Mouse (Mus musculus): Measurements from ENCODE around the gene Sult4a1. TPM values are rescaled to one million over a fixed set of nuclear protein-coding genes. Genes with fewer than 3 reads are reported as not detected.

Sult4a1 gene
- 334 and 363 TPM in 2 replicates for polyA plus RNA-seq (2012; rRNA removed)

GRCm38 (mm10) chr15:84105105-84105923, at the start of gene Sult4a1:
Sult4a1 (minus strand) TSS chr15:84105754.
- under 1% methylated on average over 77 of the region's 77 CpGs for WGBS
- Histone ChIP-seq H3K27me3 (ENCODE audit: control insufficient read depth, insufficient read depth, low read length) (no peaks in the 10 kb centered on the region), H3K4me3 (replicated peaks; ENCODE audit: insufficient read depth, low read depth, low read length) (peak within 1 kb of the TSS; percentile 69), H3K27ac (ENCODE audit: insufficient read depth, low read length) (peak within 1 kb of the TSS; percentile 72), H3K4me1 (ENCODE audit: control insufficient read depth, insufficient read depth, low read length) (peaks cover 30% of the 10 kb centered on the region)
- no peak for TF ChIP-seq CTCF (IDR thresholded peaks at IDR 0.05; ENCODE audit: borderline replicate concordance, insufficient read depth, low read depth, low read length)
- peak; percentile 93 for TF ChIP-seq POLR2A (IDR thresholded peaks at IDR 0.05; ENCODE audit: borderline replicate concordance, insufficient read depth, low read length)
- DNase-seq: peak; percentile 83 to 84

DNA sequence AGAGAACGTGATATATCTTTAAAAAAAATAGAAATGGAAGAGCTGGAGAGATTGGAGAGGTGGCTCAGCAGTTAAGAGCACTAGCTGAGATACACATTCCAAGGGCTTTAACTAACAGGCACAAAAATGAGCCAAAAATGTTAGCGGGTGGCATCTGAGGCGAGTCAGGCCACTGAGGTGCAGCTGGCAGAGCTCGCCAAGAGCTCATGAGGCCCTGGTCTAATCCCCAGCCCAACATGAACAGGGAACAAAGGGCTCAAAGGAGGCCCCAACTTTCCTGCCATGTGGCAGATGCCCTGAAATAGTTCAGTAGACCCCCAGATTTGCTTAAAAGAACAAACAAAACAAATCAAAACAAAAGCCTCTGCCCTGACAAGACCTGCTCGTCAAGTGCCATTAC, 35.4 kb upstream of the Sult4a1 start:
- DNase-seq: no peak
- Histone ChIP-seq H3K27me3 (ENCODE audit: control insufficient read depth, insufficient read depth, low read length) (no peaks in the 10 kb centered on the region), H3K4me3 (replicated peaks; ENCODE audit: insufficient read depth, low read depth, low read length) (no peak overlapping the region), H3K27ac (ENCODE audit: insufficient read depth, low read length) (no peak overlapping the region), H3K4me1 (ENCODE audit: control insufficient read depth, insufficient read depth, low read length) (no peaks in the 10 kb centered on the region)
- TF ChIP-seq CTCF (IDR thresholded peaks at IDR 0.05; ENCODE audit: borderline replicate concordance, insufficient read depth, low read depth, low read length) (no peak), POLR2A (IDR thresholded peaks at IDR 0.05; ENCODE audit: borderline replicate concordance, insufficient read depth, low read length) (no peak)
- 48% methylated on average over 5 of the region's 5 CpGs for WGBS

DNA sequence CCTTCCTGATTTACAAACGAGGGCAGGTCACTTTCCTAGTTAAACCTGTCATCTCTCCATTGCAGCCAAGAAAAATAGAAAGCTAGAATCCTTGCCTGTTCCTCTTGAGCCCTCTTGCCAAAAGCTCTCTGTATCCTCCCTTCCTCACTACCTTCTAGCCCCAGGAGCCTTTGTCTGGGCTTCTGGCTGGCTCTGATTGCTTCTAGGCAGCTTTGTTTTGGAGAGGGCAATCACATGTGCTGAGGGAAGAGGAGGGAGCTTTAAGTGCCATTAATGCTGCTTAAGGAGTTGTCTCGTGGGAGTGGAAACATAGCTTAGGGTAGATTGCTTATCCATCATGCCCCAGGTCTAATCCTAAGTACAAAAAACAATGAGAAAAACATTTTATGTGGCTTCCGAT, 34.6 kb upstream of the Sult4a1 start:
- Histone ChIP-seq H3K27me3 (ENCODE audit: control insufficient read depth, insufficient read depth, low read length) (no peaks in the 10 kb centered on the region), H3K27ac (ENCODE audit: insufficient read depth, low read length) (no peak overlapping the region), H3K4me3 (replicated peaks; ENCODE audit: insufficient read depth, low read depth, low read length) (no peak overlapping the region), H3K4me1 (ENCODE audit: control insufficient read depth, insufficient read depth, low read length) (no peaks in the 10 kb centered on the region)
- whole genome bisulfite sequencing: 71% methylated on average over 3 of the region's 3 CpGs
- no peak for DNase-seq
- no peak for TF ChIP-seq CTCF (IDR thresholded peaks at IDR 0.05; ENCODE audit: borderline replicate concordance, insufficient read depth, low read depth, low read length)
- no peak for TF ChIP-seq POLR2A (IDR thresholded peaks at IDR 0.05; ENCODE audit: borderline replicate concordance, insufficient read depth, low read length)

DNA sequence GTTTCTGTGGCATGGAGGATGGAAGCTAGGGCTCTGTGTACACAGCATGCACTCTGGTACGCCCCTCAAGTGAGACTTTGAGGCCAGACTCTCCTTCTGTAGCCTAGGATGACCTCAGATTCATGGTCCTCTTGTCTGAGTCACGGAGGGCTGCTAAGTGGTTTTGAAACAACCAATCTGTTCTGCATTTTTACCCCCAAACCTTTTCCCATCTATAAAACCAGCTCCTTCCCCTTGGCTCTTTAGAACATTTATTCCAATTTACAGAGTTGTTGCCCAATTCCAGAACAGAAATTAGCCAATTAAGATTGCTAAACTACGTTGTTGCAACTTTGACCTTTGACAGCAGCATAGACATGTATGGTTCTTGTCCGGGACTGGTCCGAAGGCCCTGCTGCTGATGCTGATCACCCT, 34.0 kb upstream of the Sult4a1 start:
- H3K27me3 ChIP-seq (ENCODE audit: control insufficient read depth, insufficient read depth, low read length): no peaks in the 10 kb centered on the region
- no peak for TF ChIP-seq POLR2A (IDR thresholded peaks at IDR 0.05; ENCODE audit: borderline replicate concordance, insufficient read depth, low read length)
- no peak for TF ChIP-seq CTCF (IDR thresholded peaks at IDR 0.05; ENCODE audit: borderline replicate concordance, insufficient read depth, low read depth, low read length)
- no peak for DNase-seq
- H3K27ac ChIP-seq (ENCODE audit: insufficient read depth, low read length): no peak overlapping the region
- WGBS: 91% methylated on average over 5 of the region's 5 CpGs
- H3K4me1 ChIP-seq (ENCODE audit: control insufficient read depth, insufficient read depth, low read length): no peaks in the 10 kb centered on the region
- no peak overlapping the region for H3K4me3 ChIP-seq (replicated peaks; ENCODE audit: insufficient read depth, low read depth, low read length)

DNA sequence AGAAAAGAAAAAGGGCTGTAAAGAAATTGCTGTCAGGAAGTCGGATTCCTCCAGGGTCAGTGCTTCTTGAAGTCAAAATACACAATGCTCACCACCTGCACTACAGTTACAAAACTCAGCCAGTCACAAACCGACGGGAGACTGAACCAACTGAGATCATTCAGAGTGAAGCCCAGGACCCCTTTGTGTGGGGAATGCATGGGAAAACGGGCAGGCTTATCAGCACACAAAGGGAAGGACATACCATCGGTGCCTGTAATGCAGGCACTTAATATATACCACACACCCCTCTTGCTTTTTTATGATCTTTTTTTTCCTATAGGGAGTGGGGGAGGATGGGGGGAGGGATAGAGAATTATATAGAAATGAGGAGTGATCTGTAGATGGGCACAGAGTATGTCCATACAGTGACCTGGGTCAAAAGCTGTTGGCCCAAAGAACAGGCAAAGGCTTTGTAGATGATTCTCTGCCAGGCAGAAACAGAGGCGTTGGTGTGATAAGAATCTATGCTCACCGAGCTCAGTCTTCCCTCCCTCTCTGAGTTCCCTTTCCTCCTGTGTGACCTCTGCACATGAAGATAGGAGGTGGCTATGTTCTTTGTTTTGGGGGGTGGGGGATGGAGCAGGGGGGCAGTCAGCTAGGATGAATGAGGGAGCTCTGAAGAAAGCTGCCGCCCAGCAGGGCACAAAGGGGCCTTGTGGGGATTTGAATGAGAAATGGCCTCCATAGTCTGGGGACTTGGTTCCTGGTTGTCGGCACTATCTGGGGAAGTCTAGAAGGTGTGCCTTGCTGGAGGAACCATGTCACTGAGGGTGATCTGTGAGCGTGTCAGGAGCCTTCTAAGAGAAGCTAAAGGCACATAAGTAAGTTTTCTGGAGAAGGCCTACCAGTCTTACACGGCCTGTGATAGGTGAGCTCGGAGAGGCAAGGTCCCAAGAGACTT, 31.2 kb upstream of the Sult4a1 start:
- 52% methylated on average over 12 of the region's 12 CpGs for WGBS
- no peak overlapping the region for H3K4me3 ChIP-seq (replicated peaks; ENCODE audit: insufficient read depth, low read depth, low read length)
- H3K4me1 ChIP-seq (ENCODE audit: control insufficient read depth, insufficient read depth, low read length): no peaks in the 10 kb centered on the region
- H3K27me3 ChIP-seq (ENCODE audit: control insufficient read depth, insufficient read depth, low read length): no peaks in the 10 kb centered on the region
- TF ChIP-seq CTCF (IDR thresholded peaks at IDR 0.05; ENCODE audit: borderline replicate concordance, insufficient read depth, low read depth, low read length): no peak
- no peak for TF ChIP-seq POLR2A (IDR thresholded peaks at IDR 0.05; ENCODE audit: borderline replicate concordance, insufficient read depth, low read length)
- H3K27ac ChIP-seq (ENCODE audit: insufficient read depth, low read length): no peak overlapping the region
- DNase-seq: no peak

GRCm38 (mm10) chr15:84135472-84135871, 29.9 kb upstream of the Sult4a1 start:
- Histone ChIP-seq H3K4me3 (replicated peaks; ENCODE audit: insufficient read depth, low read depth, low read length) (no peak overlapping the region), H3K27ac (ENCODE audit: insufficient read depth, low read length) (no peak overlapping the region), H3K4me1 (ENCODE audit: control insufficient read depth, insufficient read depth, low read length) (peaks cover 8% of the 10 kb centered on the region), H3K27me3 (ENCODE audit: control insufficient read depth, insufficient read depth, low read length) (no peaks in the 10 kb centered on the region)
- TF ChIP-seq POLR2A (IDR thresholded peaks at IDR 0.05; ENCODE audit: borderline replicate concordance, insufficient read depth, low read length) (no peak), CTCF (IDR thresholded peaks at IDR 0.05; ENCODE audit: borderline replicate concordance, insufficient read depth, low read depth, low read length) (peak; percentile 30; the same call in 1 of the 2 replicates)
- DNase-seq: no peak
- WGBS: 93% methylated on average over 5 of the region's 5 CpGs

DNA sequence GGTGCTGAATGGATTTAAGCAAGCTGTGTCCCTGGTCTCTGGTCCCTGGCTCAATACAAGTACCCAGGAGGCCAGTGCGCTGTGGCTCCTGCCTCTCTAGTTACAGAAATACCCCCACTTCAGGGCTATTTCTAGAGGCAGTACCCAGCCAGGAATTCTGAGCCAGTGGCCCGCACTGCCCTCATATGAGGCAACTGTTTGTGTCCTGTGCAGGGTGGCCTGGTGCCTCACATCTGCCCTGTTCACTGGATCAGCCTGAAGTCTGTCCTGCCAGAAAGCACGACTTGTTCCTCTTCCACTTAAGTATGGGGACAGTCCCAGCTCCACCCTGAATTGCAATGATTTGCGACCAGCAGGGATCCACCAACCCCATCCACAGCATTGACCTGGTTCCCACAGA, 27.9 kb upstream of the Sult4a1 start:
- H3K4me3 ChIP-seq (replicated peaks; ENCODE audit: insufficient read depth, low read depth, low read length): no peak overlapping the region
- no peak for DNase-seq
- H3K27me3 ChIP-seq (ENCODE audit: control insufficient read depth, insufficient read depth, low read length): no peaks in the 10 kb centered on the region
- no peak overlapping the region for H3K27ac ChIP-seq (ENCODE audit: insufficient read depth, low read length)
- WGBS: 77% methylated on average over 4 of the region's 4 CpGs
- TF ChIP-seq CTCF (IDR thresholded peaks at IDR 0.05; ENCODE audit: borderline replicate concordance, insufficient read depth, low read depth, low read length) (no peak), POLR2A (IDR thresholded peaks at IDR 0.05; ENCODE audit: borderline replicate concordance, insufficient read depth, low read length) (no peak)
- H3K4me1 ChIP-seq (ENCODE audit: control insufficient read depth, insufficient read depth, low read length): peaks cover 10% of the 10 kb centered on the region

All from cerebellum, adult 2 months (tissue).